Mouse (Mus musculus) spleen, adult 12 weeks (tissue): ENCODE data around the gene Pink1.
A peak's percentile ranks its signal among the peaks of the same experiment; 100 is the strongest.

Experiments
- DNase-seq: peaks from one replicate; pipeline ENCODE4 v3.0.0; 2022; ENCODE audit warnings: low spot score

Pink1 gene

GRCm38 (mm10) chr4:138312105-138312504 is 14.0 kb downstream of the Pink1 start:
- DNase-seq, result no peak

GRCm38 (mm10) chr4:138311595-138311994 is 14.5 kb downstream of the Pink1 start:
- no peak for DNase-seq

GRCm38 (mm10) chr4:138310311-138310910 is 15.7 kb downstream of the Pink1 start:
- no peak for DNase-seq

- DNase-seq, result no peak
Observed at GRCm38 (mm10) chr4:138307739-138308138, 18.4 kb downstream of the Pink1 start.

- no peak for DNase-seq
Observed at GRCm38 (mm10) chr4:138307025-138307424, 19.1 kb downstream of the Pink1 start.

- peak; percentile 96 for DNase-seq
Observed at GRCm38 (mm10) chr4:138304340-138305104, 21.6 kb downstream of the Pink1 start, which contains the start of gene Ddost. Gene Ddost, plus strand, starts transcription at chr4:138304730.

- peak; percentile 27 for DNase-seq
Observed at GRCm38 (mm10) chr4:138303742-138304141, 22.4 kb downstream of the Pink1 start.

- no peak for DNase-seq
Observed at GRCm38 (mm10) chr4:138303011-138303410, 23.1 kb downstream of the Pink1 start.

- DNase-seq, result no peak
Observed at GRCm38 (mm10) chr4:138301271-138301780, 24.8 kb downstream of the Pink1 start.

GRCm38 (mm10) chr4:138293949-138294550 is 32.1 kb downstream of the Pink1 start:
- no peak for DNase-seq

- no peak for DNase-seq
Observed at GRCm38 (mm10) chr4:138293261-138293948, 32.7 kb downstream of the Pink1 start.

- DNase-seq, result no peak
Observed at GRCm38 (mm10) chr4:138292028-138292427, 34.1 kb downstream of the Pink1 start.

GRCm38 (mm10) chr4:138288691-138289090 is 37.4 kb downstream of the Pink1 start:
- DNase-seq, result no peak

GRCm38 (mm10) chr4:138286411-138286810 is 39.7 kb downstream of the Pink1 start:
- DNase-seq, result no peak

GRCm38 (mm10) chr4:138282834-138283233 is 43.3 kb downstream of the Pink1 start:
- peak; percentile 56 for DNase-seq

GRCm38 (mm10) chr4:138278346-138278745 is 47.8 kb downstream of the Pink1 start:
- no peak for DNase-seq

- DNase-seq, result no peak
Observed at GRCm38 (mm10) chr4:138272011-138272997, 53.8 kb downstream of the Pink1 start.

GRCm38 (mm10) chr4:138267869-138268268 is 58.2 kb downstream of the Pink1 start:
- no peak for DNase-seq
